Comparison of ENCODE assay signal across 9 mouse cellular contexts in genomic region chr13:56522081-56522820, GRCm38 (mm10). TPM values are rescaled to one million over a fixed set of nuclear protein-coding genes. Genes with fewer than 3 reads are reported as not detected.
DNase-seq lines count a peak whose midpoint lies in the region; ATAC-seq and TF ChIP-seq lines count a peak whose summit lies in the region.
"Had no signal": no experiment of that assay in that cellular context is flagged by ENCODE, and none has a peak within 500 bp of the region (broad histone marks: within the 10 kb centered on the region; RNA-seq: fewer than 3 reads in every experiment).

TSS of gene Fbxl21 (plus strand) at chr13:56522472.

- H3K4me3 ChIP-seq in bone marrow macrophage, adult 2 months (ENCODE audit: insufficient read depth, low read length) = peak within 1 kb of the TSS; percentile 90
- peak within 1 kb of the TSS; percentile 74 for H3K4me3 ChIP-seq in embryonic facial prominence, embryonic 15.5 days (replicated peaks)
- peak within 1 kb of the TSS; percentile 70 for H3K4me3 ChIP-seq in heart, adult 2 months
- H3K4me3 ChIP-seq in kidney, adult 2 months (ENCODE audit: insufficient read depth, low read depth, low read length) = peak within 1 kb of the TSS; percentile 64
- peak within 1 kb of the TSS; percentile 50 for H3K4me3 ChIP-seq in limb, embryonic 11.5 days (ENCODE audit: low read depth, low read length)
- peak within 1 kb of the TSS; percentile 71 for H3K4me3 ChIP-seq in midbrain, embryonic 13.5 days (replicated peaks)
- peak within 1 kb of the TSS; percentile 79 for H3K4me3 ChIP-seq in small intestine, adult 2 months (ENCODE audit: low read depth, low read length)

- 2% methylated on average over 56 of the region's 56 CpGs for WGBS in embryonic facial prominence, embryonic 15.5 days
- WGBS in heart, adult 2 months = 3% methylated on average over 56 of the region's 56 CpGs
- WGBS in kidney, adult 2 months = 2% methylated on average over 56 of the region's 56 CpGs
- WGBS in limb, embryonic 11.5 days = under 1% methylated on average over 54 of the region's 56 CpGs
- WGBS in midbrain, embryonic 13.5 days = 3% methylated on average over 56 of the region's 56 CpGs
- 1% methylated on average over 56 of the region's 56 CpGs for WGBS in small intestine, adult 2 months

- H3K9me3 ChIP-seq in embryonic facial prominence, embryonic 15.5 days (replicated peaks) = no peaks in the 10 kb centered on the region
- H3K9me3 ChIP-seq in limb, embryonic 11.5 days (ENCODE audit: control insufficient read depth, low read length) = no peaks in the 10 kb centered on the region
- no peaks in the 10 kb centered on the region for H3K9me3 ChIP-seq in midbrain, embryonic 13.5 days

- TF ChIP-seq CTCF in bone marrow macrophage, adult 2 months (IDR thresholded peaks at IDR 0.05; ENCODE audit: low read depth, low read length) = no peak
- TF ChIP-seq CTCF in heart, adult 2 months (IDR thresholded peaks at IDR 0.05) = no peak
- TF ChIP-seq CTCF in kidney, adult 2 months (conservative IDR thresholded peaks at IDR 0.05; ENCODE audit: insufficient read depth, insufficient read length, low read depth, low read length) = no peak
- no peak for TF ChIP-seq CTCF in small intestine, adult 2 months (IDR thresholded peaks at IDR 0.05; ENCODE audit: extremely low read depth, insufficient read length, insufficient replicate concordance, low read depth, low read length)

- H3K27me3 ChIP-seq in embryonic facial prominence, embryonic 15.5 days = no peaks in the 10 kb centered on the region
- H3K27me3 ChIP-seq in heart, adult 2 months (ENCODE audit: control insufficient read depth, insufficient read depth, low read length) = no peaks in the 10 kb centered on the region
- no peaks in the 10 kb centered on the region for H3K27me3 ChIP-seq in kidney, adult 2 months (replicated peaks; ENCODE audit: control insufficient read depth, insufficient read depth, low read length)
- no peaks in the 10 kb centered on the region for H3K27me3 ChIP-seq in limb, embryonic 11.5 days (ENCODE audit: control insufficient read depth, insufficient read depth, low read length)
- H3K27me3 ChIP-seq in midbrain, embryonic 13.5 days = no peaks in the 10 kb centered on the region
- no peaks in the 10 kb centered on the region for H3K27me3 ChIP-seq in small intestine, adult 2 months (ENCODE audit: control insufficient read depth, insufficient read depth, low read length)

- peak within 1 kb of the TSS; percentile 44 for H3K9ac ChIP-seq in embryonic facial prominence, embryonic 15.5 days
- peak within 1 kb of the TSS; percentile 64 for H3K9ac ChIP-seq in heart, adult 2 months (ENCODE audit: low read depth, low read length)
- H3K9ac ChIP-seq in limb, embryonic 11.5 days (ENCODE audit: low read length) = peak within 1 kb of the TSS; percentile 61
- H3K9ac ChIP-seq in midbrain, embryonic 13.5 days (replicated peaks) = peak within 1 kb of the TSS; percentile 75

- DNase-seq in 3T3-L1 (ENCODE audit: low read depth, low spot score) = peak; percentile 84
- DNase-seq in heart, adult 2 months = peak; percentile 91 to 92
- DNase-seq in kidney, adult 2 months = peak; percentile 97
- DNase-seq in limb, embryonic 11.5 days (ENCODE audit: low spot score) = peak; percentile 96

- TF ChIP-seq EP300 in heart, adult 2 months (IDR thresholded peaks at IDR 0.05; ENCODE audit: insufficient read depth, low read depth, low read length) = no peak

- intact Hi-C loops in heart, adult 2 months (cut with DNase I) = no loop called here

- ATAC-seq in embryonic facial prominence, embryonic 15.5 days (ENCODE audit: insufficient number of reproducible peaks, low FRiP score, low TSS enrichment, low read depth) = peak; percentile 98
- ATAC-seq in limb, embryonic 11.5 days (ENCODE audit: insufficient number of reproducible peaks, low FRiP score, low TSS enrichment, low read depth) = peak; percentile 98
- peak; percentile 99 for ATAC-seq in midbrain, embryonic 13.5 days

- no peaks in the 10 kb centered on the region for H3K79me2 ChIP-seq in heart, adult 2 months (replicated peaks; ENCODE audit: control insufficient read depth, insufficient read depth, low read length)

- no peak within 1 kb of the TSS for H3K27ac ChIP-seq in bone marrow macrophage, adult 2 months (ENCODE audit: insufficient read depth, low read depth, low read length)
- H3K27ac ChIP-seq in embryonic facial prominence, embryonic 15.5 days (replicated peaks) = 0 out of 2 replicates have a peak within 1 kb of the TSS, but pooled peaks have one; percentile 39
- peak within 1 kb of the TSS; percentile 49; the same call in 1 of the 2 replicates for H3K27ac ChIP-seq in heart, adult 2 months
- no peak within 1 kb of the TSS for H3K27ac ChIP-seq in kidney, adult 2 months (ENCODE audit: insufficient read depth, low read depth, low read length)
- H3K27ac ChIP-seq in limb, embryonic 11.5 days (replicated peaks; ENCODE audit: low read depth, low read length) = no peak within 1 kb of the TSS
- H3K27ac ChIP-seq in midbrain, embryonic 13.5 days = no peak within 1 kb of the TSS
- no peak within 1 kb of the TSS; the same call in 1 of the 2 replicates for H3K27ac ChIP-seq in small intestine, adult 2 months (ENCODE audit: insufficient read depth, low read depth, low read length)

- TF ChIP-seq POLR2A in bone marrow macrophage, adult 2 months (IDR thresholded peaks at IDR 0.05; ENCODE audit: borderline replicate concordance, low read depth, low read length) = no peak
- peak; percentile 36; the same call in 1 of the 2 replicates for TF ChIP-seq POLR2A in heart, adult 2 months (IDR thresholded peaks at IDR 0.05; ENCODE audit: insufficient read depth, low read depth, low read length)
- TF ChIP-seq POLR2A in kidney, adult 2 months (IDR thresholded peaks at IDR 0.05; ENCODE audit: low read depth, low read length) = peak; percentile 88
- peak; percentile 91 for TF ChIP-seq POLR2A in small intestine, adult 2 months (IDR thresholded peaks at IDR 0.05; ENCODE audit: low read depth, low read length)

- no peaks in the 10 kb centered on the region for H3K36me3 ChIP-seq in embryonic facial prominence, embryonic 15.5 days
- H3K36me3 ChIP-seq in heart, adult 2 months (ENCODE audit: control insufficient read depth, insufficient read depth, low read length) = no peaks in the 10 kb centered on the region
- H3K36me3 ChIP-seq in kidney, adult 2 months (ENCODE audit: control insufficient read depth, insufficient read depth, low read length) = no peaks in the 10 kb centered on the region; the same call in 1 of the 2 replicates
- H3K36me3 ChIP-seq in limb, embryonic 11.5 days (ENCODE audit: control insufficient read depth, insufficient read depth, low read length) = no peaks in the 10 kb centered on the region
- H3K36me3 ChIP-seq in midbrain, embryonic 13.5 days = no peaks in the 10 kb centered on the region
- no peaks in the 10 kb centered on the region for H3K36me3 ChIP-seq in small intestine, adult 2 months (ENCODE audit: control insufficient read depth, insufficient read depth, low read length)
- H3K36me3 ChIP-seq: G1E had no signal

- H3K4me1 ChIP-seq in bone marrow macrophage, adult 2 months (ENCODE audit: control insufficient read depth, insufficient read depth, low read length) = no peaks in the 10 kb centered on the region
- peaks cover 5% of the 10 kb centered on the region; the same call in 1 of the 2 replicates for H3K4me1 ChIP-seq in embryonic facial prominence, embryonic 15.5 days
- peaks cover 2% of the 10 kb centered on the region; the same call in 1 of the 2 replicates for H3K4me1 ChIP-seq in heart, adult 2 months (ENCODE audit: control insufficient read depth, insufficient read depth, low read length)
- H3K4me1 ChIP-seq in kidney, adult 2 months (ENCODE audit: control insufficient read depth, insufficient read depth, low read length) = no peaks in the 10 kb centered on the region
- H3K4me1 ChIP-seq in limb, embryonic 11.5 days (ENCODE audit: control insufficient read depth, insufficient read depth, low read length) = no peaks in the 10 kb centered on the region
- H3K4me1 ChIP-seq in midbrain, embryonic 13.5 days (replicated peaks) = no peaks in the 10 kb centered on the region
- H3K4me1 ChIP-seq in small intestine, adult 2 months (ENCODE audit: control insufficient read depth, insufficient read depth, insufficient read length, low read length) = peaks cover 5% of the 10 kb centered on the region; the same call in 1 of the 2 replicates

- H3K4me2 ChIP-seq in embryonic facial prominence, embryonic 15.5 days (replicated peaks) = peak within 1 kb of the TSS; percentile 91
- peak within 1 kb of the TSS; percentile 78 for H3K4me2 ChIP-seq in limb, embryonic 11.5 days (ENCODE audit: low read depth, severe bottlenecking)
- H3K4me2 ChIP-seq in midbrain, embryonic 13.5 days (replicated peaks) = peak within 1 kb of the TSS; percentile 85

RNA-seq across cellular contexts. Expression of gene Fbxl21, which starts in this region (rescaled TPM):
- polyA plus RNA-seq in bone marrow macrophage, adult 2 months (2012; ENCODE audit: insufficient read depth, insufficient read length, missing spikeins) = 1.6 and 2.1 TPM in 2 replicates
- 2.1 and 2.4 TPM in 2 replicates for polyA plus RNA-seq in embryonic facial prominence, embryonic 15.5 days (2015; fragmentation: Nextera tagmentation; extraction: Ambion mirVana)
- under 1 TPM; 0.68 to 0.97 TPM for total RNA-seq in heart, adult 2 months (2021)
- 0.29 and 0.31 TPM in 2 replicates for polyA plus RNA-seq in heart, adult 2 months (2012; rRNA removed)
- 3.6 and 4.1 TPM in 2 replicates for polyA plus RNA-seq in kidney, adult 2 months (2012; rRNA removed)
- 1.5 and 2.0 TPM in 2 replicates for polyA plus RNA-seq in limb, embryonic 11.5 days (2014; fragmentation: Nextera tagmentation; extraction: Ambion mirVana)
- 2.5 and 2.6 TPM in 2 replicates for polyA plus RNA-seq in midbrain, embryonic 13.5 days (2015; fragmentation: Nextera tagmentation; extraction: Ambion mirVana)
- polyA plus RNA-seq in small intestine, adult 2 months (2012; rRNA removed) = 0.60 and 2.2 TPM in 2 replicates
- polyA plus RNA-seq: G1E had no signal

Comparison
In these comparisons a context has a peak if more than half of its experiments do, and no peak if none do; other contexts are left out.
1. Peak in DNase-seq, H3K4me3 ChIP-seq, H3K27ac ChIP-seq and H3K9ac ChIP-seq in heart, adult 2 months; RNA of the gene not detected or under 1 TPM.